Mouse (Mus musculus) lung, postnatal 0 days (tissue): ENCODE data around the gene Gm5901.

ENCODE experiments used
- CTCF ChIP-seq: IDR thresholded peaks from 2 replicates; pipeline ENCODE4 v1.5.1; 2016; ENCODE audit warnings: antibody characterized with exemption, mild to moderate bottlenecking
- EP300 ChIP-seq: IDR thresholded peaks from 2 replicates; pipeline ENCODE4 v1.6.1; 2016; ENCODE audit warnings: antibody characterized with exemption, mild to moderate bottlenecking, control low read depth

DNA sequence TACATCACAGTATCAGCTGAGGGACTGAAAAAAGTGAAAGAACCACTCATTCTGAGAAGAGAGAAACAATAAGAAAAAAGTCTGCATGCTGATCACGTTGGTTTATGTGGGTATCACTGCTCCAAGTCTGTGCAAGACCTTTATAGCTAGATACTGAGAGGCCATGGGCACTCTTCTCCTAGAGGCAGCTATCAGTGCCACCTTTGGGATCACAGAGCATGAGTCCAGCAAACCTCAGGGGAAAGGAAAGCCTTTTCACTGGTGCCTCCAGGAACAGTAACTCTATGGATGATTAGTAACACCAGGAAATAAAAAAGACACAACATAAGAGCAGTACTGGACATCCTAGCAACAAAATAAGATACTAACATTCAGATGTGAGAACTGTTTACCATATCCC, 32.7 kb upstream of the Gm5901 start, which contains the start of gene Olfr691:
- TF ChIP-seq CTCF (no peak), EP300 (no peak)
